Mouse (Mus musculus) stomach, embryonic 16.5 days (tissue): ENCODE measurements at regions not wholly inside any gene's neighbourhood (a gene's known extent, or its start where the extent isn't known, plus 50 kb on each side); places are given as distances from the start of the nearest gene placed in this dataset.

Experiments used
- ATAC-seq: fragments of 200-750 bp; cut with Nextera tagmentation; 2 replicates; pipeline ENCODE4 v1.8.0; 2017; ENCODE audit warnings: moderate number of reproducible peaks, moderate TSS enrichment; ENCODE audit not compliant: insufficient read depth, low FRiP score
- H3K27ac ChIP-seq: fragments of 300-500 bp; sonication (generic); 2 replicates; pipeline ENCODE4 v1.5.1; 2014; ENCODE audit warnings: low read length
- H3K27me3 ChIP-seq: fragments of 300-500 bp; sonication (generic); 2 replicates; pipeline ENCODE4 v1.6.1; 2014; ENCODE audit warnings: low read length, control low read depth, mixed read lengths; ENCODE audit not compliant: control insufficient read depth, insufficient read depth
- H3K36me3 ChIP-seq: fragments of 300-500 bp; sonication (generic); 2 replicates; pipeline ENCODE4 v1.6.1; 2014; ENCODE audit warnings: low read length; ENCODE audit not compliant: control insufficient read depth, insufficient read depth
- H3K4me1 ChIP-seq: fragments of 300-500 bp; sonication (generic); 2 replicates; pipeline ENCODE4 v1.6.1; 2014; ENCODE audit warnings: low read length, control low read depth, mixed read lengths; ENCODE audit not compliant: control insufficient read depth, insufficient read depth
- H3K4me2 ChIP-seq: fragments of 300-500 bp; sonication (generic); 2 replicates; pipeline ENCODE4 v1.6.1; 2014; ENCODE audit warnings: low read depth, low read length, mixed read lengths
- H3K4me3 ChIP-seq: fragments of 300-500 bp; sonication (generic); replicated peaks from 2 replicates; pipeline ENCODE4 v1.5.1; 2014; ENCODE audit warnings: mild to moderate bottlenecking, low read length
- H3K9ac ChIP-seq: fragments of 300-500 bp; sonication (generic); 2 replicates; pipeline ENCODE4 v1.6.1; 2014; ENCODE audit warnings: low read length
- H3K9me3 ChIP-seq: fragments of 300-500 bp; sonication (generic); replicated peaks from 2 replicates; pipeline ENCODE4 v1.6.1; 2016; ENCODE audit warnings: low read length, control low read depth; ENCODE audit not compliant: control insufficient read depth
- WGBS: fragments of 180-500 bp; shearing (Covaris S2); extraction: QIAGEN DNeasy Blood & Tissue Kit; methylation state at CpG from one replicate; pipeline ENCODE4 v1.1.7; 2014; 5-methylcytosine and 5-hydroxymethylcytosine counted together

- ATAC-seq, result no peak
- H3K27ac ChIP-seq, result no peak overlapping the region
- no peaks in the 10 kb centered on the region for H3K4me1 ChIP-seq
- no peaks in the 10 kb centered on the region for H3K9me3 ChIP-seq
- H3K27me3 ChIP-seq, result no peaks in the 10 kb centered on the region
- H3K36me3 ChIP-seq, result no peaks in the 10 kb centered on the region
- WGBS, result 88% methylated on average over 2 of the region's 2 CpGs
- no peak overlapping the region for H3K4me3 ChIP-seq
- no peak overlapping the region for H3K9ac ChIP-seq
- no peak overlapping the region for H3K4me2 ChIP-seq
These were observed 110.1 kb upstream of the Igf1 start for GRCm38 (mm10) chr10:87747846-87748552.

- Histone ChIP-seq H3K4me1 (no peaks in the 10 kb centered on the region), H3K36me3 (no peaks in the 10 kb centered on the region)
These were observed 109.4 kb upstream of the Igf1 start for GRCm38 (mm10) chr10:87748631-87749193.

GRCm38 (mm10) chr10:87750321-87750720 lies 107.7 kb upstream of the Igf1 start:
- Histone ChIP-seq H3K4me1 (no peaks in the 10 kb centered on the region), H3K27ac (no peak overlapping the region; the same call in 1 of the 2 replicates)
- no peak for ATAC-seq

More at GRCm38 (mm10) chr10:87748631-87749193, 109.4 kb upstream of the Igf1 start:
- 82% methylated on average over 4 of the region's 4 CpGs for WGBS
- no peak for ATAC-seq
- H3K9me3 ChIP-seq, result no peaks in the 10 kb centered on the region
- H3K4me2 ChIP-seq, result no peak overlapping the region
- no peak overlapping the region for H3K4me3 ChIP-seq
- no peak overlapping the region for H3K27ac ChIP-seq
- H3K27me3 ChIP-seq, result no peaks in the 10 kb centered on the region
- no peak overlapping the region for H3K9ac ChIP-seq

GRCm38 (mm10) chr10:87750972-87751371 lies 107.1 kb upstream of the Igf1 start:
- no peak overlapping the region for H3K4me2 ChIP-seq
- no peaks in the 10 kb centered on the region for H3K4me1 ChIP-seq
- no peaks in the 10 kb centered on the region for H3K27me3 ChIP-seq
- H3K9ac ChIP-seq, result no peak overlapping the region
- H3K27ac ChIP-seq, result no peak overlapping the region
- no peaks in the 10 kb centered on the region for H3K36me3 ChIP-seq
- WGBS, result 8% methylated on average over 1 of the region's 1 CpGs
- peak; percentile 80; the same call in 1 of the 2 replicates for ATAC-seq
- H3K9me3 ChIP-seq, result no peaks in the 10 kb centered on the region
- no peak overlapping the region for H3K4me3 ChIP-seq

More at GRCm38 (mm10) chr10:87750321-87750720, 107.7 kb upstream of the Igf1 start:
- Histone ChIP-seq H3K9me3 (no peaks in the 10 kb centered on the region), H3K27me3 (no peaks in the 10 kb centered on the region), H3K9ac (no peak overlapping the region), H3K36me3 (no peaks in the 10 kb centered on the region), H3K4me2 (no peak overlapping the region), H3K4me3 (no peak overlapping the region)

DNA sequence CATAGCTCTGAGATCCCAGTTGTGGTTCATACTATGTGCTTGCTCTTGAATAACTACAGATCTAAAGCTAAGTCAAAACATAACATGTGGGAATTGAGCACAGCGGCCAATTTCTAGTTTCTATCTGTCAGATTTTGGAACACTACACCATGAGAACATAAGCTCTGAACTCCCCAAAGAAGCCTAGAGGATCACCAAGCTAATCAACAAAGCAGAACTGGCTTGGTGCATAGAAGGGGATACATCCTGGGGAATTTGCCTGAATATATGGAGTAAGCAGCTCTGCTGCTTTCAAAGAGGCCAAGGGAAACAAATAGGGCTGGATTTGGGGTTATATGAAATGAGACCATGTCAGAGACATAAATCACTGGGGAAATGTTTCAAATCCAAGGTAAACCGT lies 105.9 kb upstream of the Igf1 start:
- H3K27ac ChIP-seq, result peak overlapping the region; percentile 40
- no peaks in the 10 kb centered on the region for H3K36me3 ChIP-seq
- H3K9ac ChIP-seq, result no peak overlapping the region
- H3K4me1 ChIP-seq, result no peaks in the 10 kb centered on the region
- 54% methylated on average over 2 of the region's 2 CpGs for WGBS
- no peak overlapping the region for H3K4me2 ChIP-seq
- peak; percentile 60; the same call in 1 of the 2 replicates for ATAC-seq
- no peaks in the 10 kb centered on the region for H3K27me3 ChIP-seq
- no peaks in the 10 kb centered on the region for H3K9me3 ChIP-seq
- H3K4me3 ChIP-seq, result no peak overlapping the region

DNA sequence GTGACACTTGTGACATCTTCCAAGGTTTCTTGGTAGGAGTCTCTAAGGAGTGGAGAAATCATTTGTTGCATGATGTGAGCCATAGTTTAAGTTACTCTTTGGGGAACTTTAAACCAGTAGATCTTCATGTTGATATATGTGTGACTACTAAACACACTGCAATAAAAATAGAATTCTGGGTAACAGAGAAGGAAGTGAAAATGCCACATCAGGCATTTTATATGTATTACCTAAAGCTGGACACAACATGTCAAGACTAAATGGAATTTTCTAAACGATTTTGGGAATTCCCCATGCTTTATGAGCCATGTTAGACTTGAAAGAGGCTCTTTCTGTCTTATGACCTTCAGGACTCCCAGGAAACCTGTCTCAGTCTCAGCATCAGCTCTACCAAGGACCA lies 104.6 kb upstream of the Igf1 start:
- Histone ChIP-seq H3K9ac (no peak overlapping the region), H3K4me3 (no peak overlapping the region), H3K27me3 (no peaks in the 10 kb centered on the region), H3K4me2 (no peak overlapping the region), H3K4me1 (no peaks in the 10 kb centered on the region), H3K36me3 (no peaks in the 10 kb centered on the region), H3K9me3 (no peaks in the 10 kb centered on the region), H3K27ac (no peak overlapping the region)
- 50% methylated on average over 1 of the region's 1 CpGs for WGBS
- no peak for ATAC-seq

DNA sequence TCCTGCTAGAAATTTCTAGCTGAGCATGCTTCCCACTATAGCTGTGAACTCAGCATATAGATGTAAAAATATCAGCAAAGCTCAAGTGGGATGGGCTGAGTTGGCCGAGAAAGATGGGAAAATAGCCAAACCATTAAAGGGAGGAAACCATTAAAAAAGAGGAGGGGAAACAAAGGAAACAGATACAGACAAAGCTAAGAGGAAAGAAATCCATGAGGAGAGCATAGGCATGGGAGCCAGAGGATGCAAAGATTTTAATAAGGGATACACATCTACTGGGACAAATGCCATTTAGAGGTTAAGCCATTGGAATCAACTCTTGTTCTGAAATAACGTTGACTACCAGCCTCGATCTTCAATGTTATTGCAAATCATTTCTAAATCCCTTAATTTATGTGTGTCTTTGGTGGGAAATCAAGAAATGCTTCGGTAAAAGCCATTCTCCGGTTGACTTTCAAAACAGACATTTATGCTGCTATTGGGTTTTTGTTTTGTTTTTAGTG lies 96.5 kb upstream of the Igf1 start:
- no peak overlapping the region for H3K27ac ChIP-seq
- H3K27me3 ChIP-seq, result no peaks in the 10 kb centered on the region
- H3K9ac ChIP-seq, result no peak overlapping the region
- WGBS, result 60% methylated on average over 5 of the region's 5 CpGs
- no peak for ATAC-seq
- no peaks in the 10 kb centered on the region for H3K36me3 ChIP-seq
- H3K4me2 ChIP-seq, result no peak overlapping the region
- no peak overlapping the region for H3K4me3 ChIP-seq
- H3K9me3 ChIP-seq, result no peaks in the 10 kb centered on the region
- H3K4me1 ChIP-seq, result peaks cover 5% of the 10 kb centered on the region; the same call in 1 of the 2 replicates

GRCm38 (mm10) chr10:87787521-87787920 lies 70.5 kb upstream of the Igf1 start:
- 22% methylated on average over 4 of the region's 4 CpGs for WGBS
- no peaks in the 10 kb centered on the region for H3K9me3 ChIP-seq
- no peaks in the 10 kb centered on the region for H3K36me3 ChIP-seq
- H3K4me2 ChIP-seq, result no peak overlapping the region
- ATAC-seq, result peak; percentile 73
- H3K27ac ChIP-seq, result no peak overlapping the region
- H3K9ac ChIP-seq, result no peak overlapping the region
- no peak overlapping the region for H3K4me3 ChIP-seq
- no peaks in the 10 kb centered on the region for H3K4me1 ChIP-seq
- no peaks in the 10 kb centered on the region for H3K27me3 ChIP-seq

DNA sequence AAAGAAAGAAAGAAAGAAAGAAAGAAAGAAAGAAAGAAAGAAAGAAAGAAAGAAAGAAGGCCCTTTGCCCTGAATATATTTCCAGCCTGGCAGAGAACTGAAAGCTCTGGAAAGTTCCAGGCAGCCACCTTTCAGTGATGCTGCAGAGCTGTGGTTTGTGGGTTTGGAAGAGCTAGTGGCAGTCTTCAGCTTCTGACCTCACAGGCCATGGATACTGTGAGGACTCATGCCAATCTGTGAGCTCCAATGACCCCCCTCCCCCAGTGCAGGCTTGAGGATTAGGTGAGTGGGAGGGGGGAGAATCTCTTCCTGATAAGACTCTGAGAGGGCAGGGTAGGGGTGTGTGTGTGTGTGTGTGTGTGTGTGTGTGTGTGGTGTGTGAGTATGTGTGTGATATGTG lies 65.7 kb upstream of the Igf1 start:
- no peaks in the 10 kb centered on the region for H3K4me1 ChIP-seq
- no peak overlapping the region for H3K4me3 ChIP-seq
- no peak overlapping the region for H3K27ac ChIP-seq
- no peak overlapping the region for H3K9ac ChIP-seq
- no peak for ATAC-seq
- H3K36me3 ChIP-seq, result no peaks in the 10 kb centered on the region
- H3K9me3 ChIP-seq, result no peaks in the 10 kb centered on the region
- H3K4me2 ChIP-seq, result no peak overlapping the region
- H3K27me3 ChIP-seq, result no peaks in the 10 kb centered on the region
